Mouse (Mus musculus) embryonic stem cell, embryonic (primary cell): ENCODE data around the gene Tprkb.
"Not testable (repeated sequence)": the region's sequence is repeated elsewhere in the genome, so short reads cannot be mapped to it uniquely, and the experiment has no call there.

ENCODE experiments used
- CTCF ChIA-PET, 4 experiments: fragments of 300-600 bp in 2 of 4; fragments of 350-600 bp in 2 of 4; sonication (Branson Sonifier 250); formaldehyde crosslinking; loops; one replicate each; lab custom pipeline; 2022; ENCODE audit warnings: inconsistent platforms in 2 of 4; lab: Charles Lee
- POLR2A ChIA-PET, 4 experiments: fragments of 300-600 bp in 2 of 4; fragments of 350-600 bp in 2 of 4; sonication (Branson Sonifier 250); formaldehyde crosslinking; loops; one replicate each; lab custom pipeline; 2022; ENCODE audit warnings: antibody characterized with exemption in 4 of 4, inconsistent platforms in 1 of 4; lab: Charles Lee

Gene Tprkb

DNA sequence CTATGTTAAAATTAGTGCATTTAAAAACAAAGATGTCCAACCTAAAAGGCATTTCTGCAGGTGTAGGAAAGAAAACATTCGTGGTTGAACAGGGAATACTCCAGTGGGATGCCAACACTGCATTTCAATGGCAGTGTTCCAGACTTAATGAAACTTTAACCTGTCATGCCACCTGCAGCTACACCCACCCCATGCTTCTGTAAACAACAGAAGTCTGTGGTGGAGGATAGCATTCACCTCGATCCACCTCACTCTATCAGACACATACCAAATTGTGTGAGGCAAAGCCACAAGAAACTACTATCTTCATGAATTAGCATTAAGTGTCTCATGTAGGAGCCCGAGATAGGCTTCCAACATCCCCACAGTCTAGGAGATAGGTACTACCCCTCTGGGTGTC is 3.3 kb upstream of the Tprkb start:
- POLR2A ChIA-PET = no interaction called here
- CTCF ChIA-PET = interaction anchor here in 2 of 4 experiments (0.6 kb wide), 2 partner anchors 69 to 320 kb away, joined by 3 to 8 read pairs; no protein-coding TSS in a partner anchor

DNA sequence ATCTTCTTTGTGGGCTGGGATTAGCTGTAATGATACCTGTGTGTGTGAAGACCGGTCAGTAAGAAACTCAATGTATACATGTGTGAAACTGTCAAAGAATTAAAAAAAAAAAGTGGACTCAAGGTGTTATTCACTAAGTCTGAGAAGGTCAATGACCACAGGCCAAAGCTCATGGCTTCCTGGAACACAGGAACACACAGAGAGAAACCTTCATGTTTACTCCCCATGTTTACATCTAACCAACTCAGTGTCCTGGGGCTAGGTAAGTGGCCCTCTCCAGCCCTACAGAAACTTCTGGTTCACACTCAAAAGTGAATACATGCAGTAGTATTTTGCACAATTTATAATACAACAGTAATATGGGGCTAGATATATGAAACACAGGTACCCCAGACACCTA is 2.0 kb upstream of the Tprkb start:
- ChIA-PET POLR2A (no interaction called here), CTCF (interaction anchor here in 2 of 4 experiments (0.5 to 0.7 kb wide), 2 partner anchors 106 to 473 kb away, joined by 3 to 7 read pairs; partner anchors contain the start of gene Figla (in 1 of the 2))

DNA sequence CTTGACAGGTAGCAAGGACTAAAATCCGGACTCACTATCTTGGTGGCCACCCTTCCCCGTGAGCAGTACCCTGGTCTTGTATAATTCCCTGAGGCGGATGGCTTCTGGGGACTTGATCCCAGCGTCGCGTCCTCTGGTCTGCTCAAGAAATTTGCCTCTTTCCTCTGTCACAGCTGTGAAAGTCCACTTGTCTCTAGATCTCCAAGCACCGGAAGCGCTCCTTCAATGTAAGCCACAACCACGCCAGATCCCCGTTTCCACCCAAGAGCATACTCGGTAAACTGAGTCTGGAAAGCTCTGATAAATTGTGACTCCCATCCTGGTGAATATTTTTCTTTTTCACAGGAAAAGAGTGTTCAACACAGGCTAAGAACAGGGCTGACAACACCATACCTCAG is 3.5 kb downstream of the Tprkb start:
- POLR2A ChIA-PET = interaction anchor here (0.7 to 2.1 kb wide), 31 partner anchors 9 to 777 kb away, joined by 3 to 17 read pairs (median 4); partner anchors contain the start of genes Nat8f4 (in 3 of the 4), Dusp11 (in 2 of the 4), Alms1 (in 1 of the 4) and Cct7 (in 1 of the 4)

GRCm38 (mm10) chr6:85915539-85916513 is 4.2 kb downstream of the Tprkb start, which contains the start of gene Nat8f1:
TSS of gene Nat8f1 (minus strand) at chr6:85915687.
- ChIA-PET POLR2A (interaction anchor here (0.6 to 2.1 kb wide), 33 partner anchors 8 to 778 kb away, joined by 3 to 17 read pairs (median 4); partner anchors contain the start of genes Nat8f4 (in 3 of the 4), Dusp11 (in 2 of the 4), Alms1 (in 1 of the 4) and Cct7 (in 1 of the 4)), CTCF (interaction anchor here (0.5 to 2.3 kb wide), 29 partner anchors 9 to 1361 kb away, joined by 3 to 22 read pairs (median 4); partner anchors contain the start of genes Alms1 (in 2 of the 4), Nat8f4 (in 2 of the 4), Add2 (in 1 of the 4) and Cct7 (in 1 of the 4))

More for the DNA sequence above, 3.5 kb downstream of the Tprkb start:
- CTCF ChIA-PET = interaction anchor here (0.5 to 2.3 kb wide), 29 partner anchors 9 to 1360 kb away, joined by 3 to 22 read pairs (median 4); partner anchors contain the start of genes Alms1 (in 2 of the 4), Nat8f4 (in 2 of the 4), Add2 (in 1 of the 4) and Cct7 (in 1 of the 4)

DNA sequence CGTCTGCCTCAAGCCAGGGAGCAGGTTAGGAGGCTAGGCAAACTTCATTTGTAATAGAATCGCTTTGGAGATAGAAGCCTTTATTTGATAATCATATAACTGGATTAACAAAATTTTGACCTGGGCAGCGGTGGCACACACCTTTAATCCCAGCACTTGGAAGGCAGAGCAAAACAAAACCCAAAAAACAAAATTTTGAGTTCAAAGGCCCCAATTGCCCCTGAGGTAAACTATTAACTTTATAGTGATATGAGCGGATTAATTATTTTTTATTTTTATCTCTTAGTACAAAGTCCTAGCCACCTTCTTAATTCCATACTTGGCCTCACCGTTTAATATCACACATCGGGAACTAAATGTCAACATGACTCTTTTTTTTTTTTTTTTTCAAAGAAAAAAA is 4.9 kb downstream of the Tprkb start:
- CTCF ChIA-PET = interaction anchor here in 1 of 4 experiments (1.5 to 2.3 kb wide), 5 partner anchors 8 to 465 kb away, joined by 3 to 22 read pairs (median 7); partner anchors contain the start of genes Alms1, Cct7, Nat8f4 and Pradc1
- POLR2A ChIA-PET = interaction anchor here in 3 of 4 experiments (1.0 to 2.1 kb wide), 10 partner anchors 13 to 779 kb away, joined by 3 to 17 read pairs (median 5); partner anchors contain the start of genes Alms1 (in 1 of the 3), Dusp11 (in 1 of the 3), Nat8f4 (in 1 of the 3) and Spr (in 1 of the 3)

- POLR2A ChIA-PET = not testable (repeated sequence)
Observed at GRCm38 (mm10) chr6:85918341-85918740, 6.7 kb downstream of the Tprkb start.

DNA sequence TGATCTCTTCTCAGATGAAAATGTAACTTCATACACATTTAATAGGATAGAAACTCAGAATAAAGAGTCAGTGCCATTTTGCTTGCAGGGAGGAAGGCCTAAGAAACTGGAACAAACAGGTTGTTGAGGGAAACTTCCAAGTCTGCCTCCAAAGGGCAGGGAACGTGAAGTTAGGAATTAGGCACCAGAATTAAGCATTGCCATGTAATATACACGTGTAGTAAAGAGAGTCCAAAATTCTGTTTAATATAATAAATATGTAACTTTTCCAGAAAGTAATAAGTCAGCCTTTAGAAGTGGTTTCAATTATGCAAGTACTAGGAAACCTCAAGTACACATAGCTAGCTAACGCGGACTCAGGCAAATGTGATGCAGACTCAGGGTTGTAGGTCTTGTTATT is 7.7 kb downstream of the Tprkb start:
- CTCF ChIA-PET = no interaction called here
- POLR2A ChIA-PET = interaction anchor here in 1 of 4 experiments (0.6 to 1.8 kb wide), 2 partner anchors 42 to 783 kb away, joined by 3 to 5 read pairs; partner anchors contain the start of gene Dusp11

More at GRCm38 (mm10) chr6:85918341-85918740, 6.7 kb downstream of the Tprkb start:
- CTCF ChIA-PET = not testable (repeated sequence)

GRCm38 (mm10) chr6:85923643-85924042 is 12.0 kb downstream of the Tprkb start:
- POLR2A ChIA-PET = interaction anchor here in 2 of 4 experiments (0.6 to 1.0 kb wide), 3 partner anchors 8 to 329 kb away, joined by 3 to 5 read pairs (median 4); partner anchors contain the start of gene Nat8f1 (in 1 of the 2)

DNA sequence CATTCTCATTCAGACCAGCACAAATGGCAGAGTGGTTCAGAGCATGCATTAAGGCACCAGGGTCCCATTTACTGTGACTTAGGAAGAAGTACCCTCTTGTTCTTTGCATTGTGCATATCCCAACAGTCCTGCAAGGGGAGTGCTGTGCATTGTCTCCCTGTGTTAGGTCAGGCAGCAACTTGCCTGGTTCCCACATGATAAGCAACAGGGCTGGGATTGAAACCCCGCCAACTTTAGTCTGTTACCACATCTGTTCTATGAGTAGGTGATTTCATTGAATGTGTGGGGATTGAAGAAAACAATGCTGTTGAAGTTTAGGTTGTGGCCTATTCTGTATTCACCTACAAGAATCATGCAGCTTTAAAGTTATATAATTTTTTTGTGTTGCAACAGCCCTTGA is 15.0 kb downstream of the Tprkb start:
- ChIA-PET CTCF (interaction anchor here in 1 of 4 experiments (1.2 kb wide), 1 partner anchor 11 kb away, joined by 5 read pairs; the partner anchor contains the start of gene Nat8f1), POLR2A (no interaction called here)

More at GRCm38 (mm10) chr6:85923643-85924042, 12.0 kb downstream of the Tprkb start:
- CTCF ChIA-PET = interaction anchor here in 1 of 4 experiments (1.6 kb wide), 1 partner anchor 8 kb away, joined by 3 read pairs; the partner anchor contains the start of gene Nat8f1

- ChIA-PET CTCF (interaction anchor here in 1 of 4 experiments (1.2 kb wide), 1 partner anchor 13 kb away, joined by 5 read pairs; the partner anchor contains the start of gene Nat8f1), POLR2A (no interaction called here)
Observed at GRCm38 (mm10) chr6:85927476-85928464, 16.1 kb downstream of the Tprkb start.

DNA sequence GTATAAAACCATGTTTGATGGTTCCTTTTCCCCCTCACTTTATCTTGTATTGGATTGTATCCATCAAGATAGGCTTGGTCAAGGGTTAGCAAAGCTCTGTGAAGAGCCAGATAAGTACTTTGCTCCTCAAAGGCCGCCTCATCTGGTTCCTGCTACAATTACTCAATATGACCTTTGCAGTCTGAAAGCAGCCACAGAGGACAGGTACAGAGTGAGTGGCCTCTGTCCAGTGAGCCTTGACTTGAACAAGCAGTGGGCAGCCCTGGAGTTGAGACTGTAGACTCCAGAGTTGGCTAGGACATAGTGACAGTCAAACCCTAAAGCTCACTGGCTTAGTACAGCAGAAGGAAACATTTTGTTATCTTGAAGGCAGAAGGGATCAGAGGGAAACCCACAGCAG is 17.6 kb downstream of the Tprkb start:
- ChIA-PET POLR2A (interaction anchor here in 1 of 4 experiments (0.6 kb wide), 1 partner anchor 536 kb away, joined by 3 read pairs; no protein-coding TSS in a partner anchor), CTCF (no interaction called here)

DNA sequence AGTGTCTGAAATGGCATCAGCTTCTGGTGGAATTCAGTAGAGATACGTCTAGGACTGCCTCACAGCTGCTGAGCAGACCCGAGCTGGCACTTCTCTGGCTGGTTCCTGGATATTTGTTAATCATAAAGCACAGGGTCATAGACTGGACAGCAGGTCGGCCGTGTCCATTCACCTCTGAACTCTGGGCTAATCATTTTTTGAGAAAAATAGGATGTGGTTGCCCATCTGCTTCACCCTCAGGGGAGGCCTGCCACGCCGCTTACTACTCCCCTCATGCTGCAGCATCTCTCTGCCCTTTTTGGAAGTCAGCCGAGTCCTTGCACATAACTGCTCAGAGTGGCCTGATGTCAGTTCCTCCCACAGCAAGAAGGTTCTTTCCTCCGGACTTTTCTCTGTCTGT is 22.4 kb downstream of the Tprkb start:
- CTCF ChIA-PET = interaction anchor here in 1 of 4 experiments (1.2 kb wide), 1 partner anchor 70 kb away, joined by 4 read pairs; no protein-coding TSS in a partner anchor
- POLR2A ChIA-PET = interaction anchor here in 1 of 4 experiments (1.1 to 1.6 kb wide), 2 partner anchors 9 to 31 kb away, joined by 4 to 5 read pairs; no protein-coding TSS in a partner anchor

DNA sequence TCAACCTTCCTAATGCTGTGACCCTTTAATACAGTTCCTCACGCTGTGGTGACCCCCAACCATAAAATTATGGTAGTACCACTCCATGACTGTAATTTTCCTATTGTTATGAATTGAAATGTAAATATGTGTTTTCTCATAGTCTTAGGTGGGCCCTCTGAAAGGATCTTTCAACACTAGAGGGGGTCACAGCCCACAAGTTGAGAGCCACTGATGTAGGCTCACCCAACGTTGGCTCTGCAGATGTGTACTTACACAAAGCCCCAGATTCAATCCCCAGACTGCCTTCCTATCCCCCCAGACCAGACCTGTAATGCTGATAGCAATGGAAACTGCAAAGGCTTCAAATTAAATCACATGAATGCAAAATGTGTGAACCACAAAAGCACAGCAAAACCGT is 24.0 kb downstream of the Tprkb start:
- ChIA-PET POLR2A (interaction anchor here in 3 of 4 experiments (0.7 to 1.6 kb wide), 6 partner anchors 10 to 69 kb away, joined by 3 to 4 read pairs (median 3); no protein-coding TSS in a partner anchor), CTCF (interaction anchor here in 2 of 4 experiments (0.6 to 1.6 kb wide), 5 partner anchors 21 to 392 kb away, joined by 3 to 6 read pairs (median 4); partner anchors contain the start of genes Dusp11 (in 1 of the 2) and Nat8f1 (in 1 of the 2))

GRCm38 (mm10) chr6:85936508-85937465 is 25.1 kb downstream of the Tprkb start:
- POLR2A ChIA-PET = interaction anchor here in 2 of 4 experiments (0.7 to 1.3 kb wide), 3 partner anchors 13 to 27 kb away, joined by 3 read pairs; partner anchors contain the start of gene Dusp11 (in 1 of the 2)
- CTCF ChIA-PET = interaction anchor here in 2 of 4 experiments (0.6 to 1.0 kb wide), 4 partner anchors 25 to 393 kb away, joined by 3 to 6 read pairs (median 4); partner anchors contain the start of gene Dusp11 (in 1 of the 2)

- POLR2A ChIA-PET = interaction anchor here in 3 of 4 experiments (0.6 to 2.0 kb wide), 12 partner anchors 9 to 444 kb away, joined by 3 to 11 read pairs (median 4); partner anchors contain the start of genes Dusp11 (in 1 of the 3) and Nat8f1 (in 1 of the 3)
- CTCF ChIA-PET = interaction anchor here (0.5 to 1.7 kb wide), 7 partner anchors 14 to 1286 kb away, joined by 3 to 5 read pairs (median 4); partner anchors contain the start of genes Nat8f1 (in 2 of the 4) and Dusp11 (in 1 of the 4)
Observed at GRCm38 (mm10) chr6:85938701-85939100, 27.0 kb downstream of the Tprkb start.
